ENCODE assay signal across 1 mouse cellular context in the genomic region with DNA sequence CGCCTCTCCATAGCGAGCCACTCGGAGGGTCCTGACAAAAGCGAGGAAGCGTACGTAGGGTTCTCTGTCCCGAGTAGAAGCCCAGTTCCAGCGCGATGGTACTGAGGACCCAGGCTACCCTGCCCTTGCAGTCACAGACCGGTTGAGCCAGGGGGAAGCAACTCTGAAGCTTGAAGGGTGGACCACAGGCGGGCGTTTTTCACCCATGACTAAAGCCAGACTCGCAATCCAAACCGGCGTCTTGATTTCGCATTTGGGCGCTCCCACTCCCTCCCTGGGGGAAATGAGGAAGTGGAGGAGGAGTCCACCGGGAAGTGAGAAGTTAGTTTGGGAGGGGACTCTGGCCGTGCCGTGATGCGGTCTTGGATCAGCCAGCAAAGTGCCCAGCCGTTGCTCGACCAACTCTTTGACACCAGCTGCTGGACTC.
TF ChIP-seq lines count a peak whose summit lies in the region.

No protein-coding gene starts in this region.

TF ChIP-seq in CH12.LX, 34 proteins besides CTCF, POLR2A, EP300 and RAD21:
- TF ChIP-seq BHLHE40 (IDR thresholded peaks at IDR 0.05; ENCODE audit: low read depth, low read length) (no peak), SIN3A (IDR thresholded peaks at IDR 0.05; ENCODE audit: low read length) (0 out of 2 replicates have a peak, but pooled peaks have one; percentile 8)
TF ChIP-seq in CH12.LX: peak in this region for 1.
